Mouse (Mus musculus): ENCODE data around the gene 1110008L16Rik.
"Not testable (repeated sequence)": the region's sequence is repeated elsewhere in the genome, so short reads cannot be mapped to it uniquely, and the experiment has no call there.

Gene 1110008L16Rik

GRCm38 (mm10) chr12:55338490-55338889 lies 39.1 kb downstream of the 1110008L16Rik start:
- not testable (repeated sequence) for DNase-seq (ENCODE audit: low read depth, low spot score)

- DNase-seq (ENCODE audit: low read depth, low spot score): not testable (repeated sequence)
Observed at GRCm38 (mm10) chr12:55343045-55343444, 43.7 kb downstream of the 1110008L16Rik start.

GRCm38 (mm10) chr12:55343998-55344397 lies 44.6 kb downstream of the 1110008L16Rik start:
- no peak for DNase-seq (ENCODE audit: low read depth, low spot score)

GRCm38 (mm10) chr12:55344583-55344982 lies 45.2 kb downstream of the 1110008L16Rik start:
- DNase-seq (ENCODE audit: low read depth, low spot score): no peak

- DNase-seq (ENCODE audit: low read depth, low spot score): no peak
Observed at GRCm38 (mm10) chr12:55353423-55353822, 54.0 kb downstream of the 1110008L16Rik start.

GRCm38 (mm10) chr12:55354904-55355303 lies 55.5 kb downstream of the 1110008L16Rik start:
- no peak for DNase-seq (ENCODE audit: low read depth, low spot score)

GRCm38 (mm10) chr12:55357303-55357702 lies 57.9 kb downstream of the 1110008L16Rik start:
- no peak for DNase-seq (ENCODE audit: low read depth, low spot score)

- no peak for DNase-seq (ENCODE audit: low read depth, low spot score)
Observed at GRCm38 (mm10) chr12:55360929-55361328, 61.6 kb downstream of the 1110008L16Rik start.

GRCm38 (mm10) chr12:55365083-55365482 lies 65.7 kb downstream of the 1110008L16Rik start:
- DNase-seq (ENCODE audit: low read depth, low spot score): no peak

GRCm38 (mm10) chr12:55372424-55373055 lies 73.2 kb downstream of the 1110008L16Rik start:
- DNase-seq (ENCODE audit: low read depth, low spot score): no peak

GRCm38 (mm10) chr12:55376956-55377609 lies 77.7 kb downstream of the 1110008L16Rik start:
- DNase-seq (ENCODE audit: low read depth, low spot score): no peak

- no peak for DNase-seq (ENCODE audit: low read depth, low spot score)
Observed at GRCm38 (mm10) chr12:55377610-55377980, 78.2 kb downstream of the 1110008L16Rik start.

GRCm38 (mm10) chr12:55384023-55384749 lies 84.8 kb downstream of the 1110008L16Rik start, which contains the start of gene Psma6:
Gene Psma6, plus strand, starts transcription at chr12:55384222.
- no peak for DNase-seq (ENCODE audit: low read depth, low spot score)

GRCm38 (mm10) chr12:55384826-55385225 lies 85.4 kb downstream of the 1110008L16Rik start:
- DNase-seq (ENCODE audit: low read depth, low spot score): no peak

GRCm38 (mm10) chr12:55385931-55386330 lies 86.6 kb downstream of the 1110008L16Rik start:
- no peak for DNase-seq (ENCODE audit: low read depth, low spot score)

GRCm38 (mm10) chr12:55386456-55386855 lies 87.1 kb downstream of the 1110008L16Rik start:
- no peak for DNase-seq (ENCODE audit: low read depth, low spot score)

GRCm38 (mm10) chr12:55387083-55387787 lies 87.9 kb downstream of the 1110008L16Rik start:
- no peak for DNase-seq (ENCODE audit: low read depth, low spot score)

- no peak for DNase-seq (ENCODE audit: low read depth, low spot score)
Observed at GRCm38 (mm10) chr12:55387788-55388465, 88.5 kb downstream of the 1110008L16Rik start.

GRCm38 (mm10) chr12:55388478-55388877 lies 89.1 kb downstream of the 1110008L16Rik start:
- DNase-seq (ENCODE audit: low read depth, low spot score): no peak

- no peak for DNase-seq (ENCODE audit: low read depth, low spot score)
Observed at GRCm38 (mm10) chr12:55389132-55390081, 90.0 kb downstream of the 1110008L16Rik start.

All from WW6 (cell line).